Comparison of ENCODE assay signal across 29 mouse cellular contexts in the genomic region with DNA sequence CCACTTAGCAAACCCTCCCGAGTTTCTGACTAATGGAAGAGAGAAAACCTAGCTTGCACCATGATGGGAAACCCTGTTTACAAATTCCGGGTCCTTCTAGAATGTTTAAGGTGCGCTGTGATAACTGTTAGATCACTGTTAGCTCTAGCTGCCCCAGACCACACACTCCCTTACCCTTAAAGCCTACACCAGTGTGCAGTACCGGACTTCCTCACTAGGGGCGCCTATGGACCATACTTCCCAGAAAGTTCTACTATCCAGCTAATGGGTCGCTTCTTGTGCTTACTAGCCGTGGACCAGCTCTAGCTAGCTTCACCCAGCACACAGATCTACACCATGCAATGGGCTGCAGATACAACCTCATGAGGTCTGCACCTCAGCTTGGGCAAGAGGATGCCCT.
A peak's percentile ranks its signal among the peaks of the same experiment; 100 is the strongest.
DNase-seq lines count a peak whose midpoint lies in the region; TF ChIP-seq lines count a peak whose summit lies in the region.
"Had no signal": no experiment of that assay in that cellular context is flagged by ENCODE, and none has a peak within 500 bp of the region (broad histone marks: within the 10 kb centered on the region; RNA-seq: fewer than 3 reads in every experiment).

No protein-coding gene starts in this region.

- peak; percentile 58 for TF ChIP-seq CTCF in layer of hippocampus, adult 2 months (conservative IDR thresholded peaks at IDR 0.05)
- TF ChIP-seq CTCF in E14TG2a.4 (conservative IDR thresholded peaks at IDR 0.05; ENCODE audit: low read length) = peak; percentile 76
- TF ChIP-seq CTCF in cortical plate, adult 2 months (IDR thresholded peaks at IDR 0.05; ENCODE audit: extremely low read depth, insufficient read depth, low read length) = peak; percentile 15; the same call in 1 of the 2 replicates

- TF ChIP-seq POLR2A in cortical plate, adult 2 months (IDR thresholded peaks at IDR 0.05; ENCODE audit: extremely low read depth, insufficient read depth, low read length) = no peak

- H3K4me3 ChIP-seq in layer of hippocampus, adult 2 months = no peak overlapping the region
- no peak overlapping the region for H3K4me3 ChIP-seq in E14TG2a.4 (replicated peaks; ENCODE audit: low read length)
- no peak overlapping the region for H3K4me3 ChIP-seq in cortical plate, adult 2 months (ENCODE audit: insufficient read depth, low read length)
- H3K4me3 ChIP-seq: erythroblast, embryonic 14.5 days; forebrain, embryonic 13.5 days; heart, adult 2 months; heart, embryonic 12.5 days; hindbrain, embryonic 13.5 days; kidney, embryonic 15.5 days; lung, embryonic 15.5 days; midbrain, embryonic 10.5 days; myocyte; neural tube, embryonic 12.5 days had no signal

- H3K27ac ChIP-seq in layer of hippocampus, adult 2 months = no peak overlapping the region
- no peak overlapping the region for H3K27ac ChIP-seq in cortical plate, adult 2 months (ENCODE audit: insufficient read depth, low read length)
- H3K27ac ChIP-seq: forebrain, embryonic 13.5 days; heart, adult 2 months; hindbrain, embryonic 13.5 days; kidney, embryonic 15.5 days; lung, embryonic 15.5 days; midbrain, embryonic 10.5 days; neural tube, embryonic 12.5 days had no signal

- no peak for DNase-seq in layer of hippocampus, adult 2 months (ENCODE audit: low spot score in 2 of 2)
- DNase-seq in layer of hippocampus, postnatal 10 days (ENCODE audit: low spot score in 2 of 2) = no peak
- DNase-seq in ES-CJ7 (ENCODE audit: low read depth, low spot score) = peak; percentile 34
- DNase-seq in thymus, postnatal 14 days = no peak
- DNase-seq in adrenal gland, adult 8-10 months = no peak
- DNase-seq: adrenal gland, adult 2 months; B cell, adult 2 months; cerebellum, adult 11 months; cerebellum, adult 9-11 months; gastrocnemius, postnatal 36 days; heart, adult 2 months; heart, postnatal 4 days; kidney, adult 11 months; kidney, postnatal 25 days; layer of hippocampus, postnatal 36 days; liver; thymus, postnatal 36 days had no signal

- peaks cover 5% of the 10 kb centered on the region; the same call in 1 of the 2 replicates for H3K9me3 ChIP-seq in E14TG2a.4 (ENCODE audit: low read length)
- H3K9me3 ChIP-seq: hindbrain, embryonic 13.5 days; kidney, embryonic 15.5 days; lung, embryonic 15.5 days had no signal

- H3K27me3 ChIP-seq in E14TG2a.4 (ENCODE audit: insufficient read depth, low read length) = no peaks in the 10 kb centered on the region
- H3K27me3 ChIP-seq: forebrain, embryonic 13.5 days; heart, embryonic 12.5 days; hindbrain, embryonic 13.5 days; kidney, embryonic 15.5 days; lung, embryonic 15.5 days; neural tube, embryonic 12.5 days; Patski had no signal

- H3K36me3 ChIP-seq in E14TG2a.4 (ENCODE audit: insufficient read depth, low read length) = no peaks in the 10 kb centered on the region
- H3K36me3 ChIP-seq: heart, embryonic 12.5 days; hindbrain, embryonic 13.5 days; kidney, embryonic 15.5 days; lung, embryonic 15.5 days; midbrain, embryonic 10.5 days; neural tube, embryonic 12.5 days had no signal

- H3K4me1 ChIP-seq in E14TG2a.4 (replicated peaks; ENCODE audit: low read depth, low read length) = no peaks in the 10 kb centered on the region
- peaks cover 3% of the 10 kb centered on the region; the same call in 1 of the 2 replicates for H3K4me1 ChIP-seq in cortical plate, adult 2 months (ENCODE audit: control insufficient read depth, insufficient read depth, low read length)
- H3K4me1 ChIP-seq: forebrain, embryonic 13.5 days; heart, embryonic 12.5 days; hindbrain, embryonic 13.5 days; kidney, embryonic 15.5 days; lung, embryonic 15.5 days; midbrain, embryonic 10.5 days; neural tube, embryonic 12.5 days had no signal

Comparison
In these comparisons a context has a peak if more than half of its experiments do, and no peak if none do; other contexts are left out.
1. CTCF ChIP-seq: peak in every context shown above with its lines; median percentile 76 in E14TG2a.4; 58 in layer of hippocampus, adult 2 months; 15 in cortical plate, adult 2 months.